Mouse (Mus musculus): ENCODE results near the gene Lrrc75b.

Gene Lrrc75b

DNA sequence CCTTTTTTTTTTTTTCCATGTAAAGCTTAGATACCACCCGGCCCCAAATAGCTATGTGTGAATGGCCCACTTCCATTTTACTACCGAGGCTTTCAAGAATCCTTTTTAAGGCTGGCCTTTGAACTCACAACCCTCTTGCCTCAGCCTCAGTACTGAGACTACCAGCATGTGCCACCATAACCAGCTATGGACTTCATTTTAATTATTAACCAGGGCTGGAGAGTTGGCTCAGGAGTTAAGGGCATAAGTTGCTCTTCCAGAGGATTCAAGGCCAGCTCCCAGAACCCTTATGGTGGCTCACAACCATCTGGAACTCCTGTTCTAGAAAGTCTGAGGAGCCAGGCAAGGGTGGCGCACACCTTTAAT, 55.0 kb downstream of the Lrrc75b start:
- no peak for ATAC-seq (ENCODE audit: insufficient number of reproducible peaks, low FRiP score, low TSS enrichment)

DNA sequence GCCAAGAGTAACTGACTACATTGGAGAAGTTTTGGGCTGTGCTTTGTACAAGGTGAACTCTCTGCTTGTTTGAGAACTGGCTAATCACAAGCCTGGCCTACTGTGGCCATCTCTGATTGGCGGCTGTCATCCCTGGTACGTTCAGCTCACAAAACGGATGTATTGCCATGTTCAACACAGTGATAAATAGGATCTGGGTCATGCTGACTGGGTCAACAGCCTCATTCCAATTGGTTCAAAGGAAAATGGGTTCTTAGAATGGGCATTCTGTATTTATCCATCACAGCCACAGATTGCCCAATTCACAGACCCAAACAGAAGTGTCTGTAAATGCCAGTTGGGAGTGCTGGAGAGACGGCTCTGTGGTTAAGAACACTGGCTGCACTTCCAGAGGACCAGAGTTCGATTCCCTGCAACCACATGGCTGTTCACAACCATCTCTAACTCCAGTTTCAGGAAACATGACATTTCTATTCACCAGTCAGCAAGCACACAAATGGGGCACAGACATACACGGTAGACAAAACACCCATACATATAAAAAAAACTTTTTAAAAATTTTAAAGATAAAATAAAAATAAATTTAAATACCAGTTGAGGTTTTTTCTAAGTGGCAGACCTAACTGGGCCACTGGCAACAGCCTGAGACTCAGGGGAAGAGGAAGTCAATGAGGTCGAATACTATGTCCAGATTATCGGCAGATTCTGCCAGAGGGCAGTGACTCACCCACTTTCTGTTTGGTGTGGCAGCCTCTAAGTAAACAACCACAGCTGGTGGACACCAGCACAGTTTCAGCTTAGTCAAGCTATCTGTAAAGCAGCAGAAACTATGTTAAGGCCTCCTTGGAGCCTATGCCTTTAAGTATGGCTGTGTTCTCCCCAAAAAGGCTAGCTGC, 55.6 kb downstream of the Lrrc75b start:
- no peak for ATAC-seq (ENCODE audit: insufficient number of reproducible peaks, low FRiP score, low TSS enrichment)

DNA sequence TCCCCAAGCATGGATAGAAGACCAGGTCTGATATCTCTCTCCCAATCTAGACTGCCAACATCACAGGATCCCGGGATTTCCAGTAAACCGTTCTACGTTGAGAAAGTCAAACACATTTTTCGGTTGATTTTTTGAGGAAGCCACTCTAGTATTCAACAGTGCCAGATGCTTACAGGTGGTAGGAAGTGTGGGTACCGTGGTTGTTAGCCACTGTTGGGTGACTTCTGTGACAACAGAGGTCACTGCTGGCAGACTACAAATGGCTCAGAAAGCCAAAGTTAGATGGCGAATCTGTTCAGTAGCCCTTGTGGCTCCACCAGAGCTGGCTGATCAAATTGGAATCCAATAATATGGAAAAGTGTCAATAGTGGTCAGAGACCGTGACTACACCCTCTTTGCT, 56.4 kb downstream of the Lrrc75b start:
- ATAC-seq (ENCODE audit: insufficient number of reproducible peaks, low FRiP score, low TSS enrichment) = no peak

DNA sequence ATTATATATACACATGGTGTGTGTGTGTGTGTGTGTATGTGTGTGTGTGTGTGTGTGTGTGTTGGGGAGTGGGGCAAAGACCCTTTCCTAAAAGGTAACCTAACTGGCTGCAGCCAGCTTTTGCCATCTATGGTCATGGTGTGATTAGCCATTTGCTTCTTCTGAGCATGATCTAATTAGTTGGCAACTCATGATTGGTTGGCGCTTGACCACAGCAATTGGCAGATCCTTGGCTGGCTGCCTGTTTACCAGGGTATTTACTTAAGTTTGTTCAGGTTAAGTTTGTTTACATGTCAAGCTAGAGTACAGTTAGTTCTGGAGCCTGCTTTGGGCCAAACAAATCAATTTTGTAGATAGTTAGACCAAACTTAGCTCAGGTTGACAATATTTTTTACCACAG, 58.5 kb downstream of the Lrrc75b start:
- ATAC-seq (ENCODE audit: insufficient number of reproducible peaks, low FRiP score, low TSS enrichment) = no peak

DNA sequence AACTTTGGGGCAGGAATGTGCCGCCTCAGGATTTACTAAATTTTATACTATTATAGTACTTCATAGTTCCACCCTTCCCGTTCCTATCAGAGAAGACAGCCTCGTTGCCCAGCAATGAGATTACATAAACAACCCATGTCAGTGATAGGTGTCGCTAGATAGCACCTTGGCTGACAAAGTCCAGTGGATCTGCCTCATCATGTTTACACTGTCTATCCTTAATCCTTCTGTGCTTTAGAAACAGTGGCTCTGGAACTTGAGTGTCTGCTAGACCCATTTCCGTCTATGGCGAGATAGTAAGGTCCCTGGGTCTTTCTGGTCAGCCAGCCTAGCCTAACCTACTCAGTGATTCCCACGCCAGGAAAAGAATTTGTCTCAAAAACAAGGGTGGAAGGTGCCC, 59.8 kb downstream of the Lrrc75b start:
- no peak for ATAC-seq (ENCODE audit: insufficient number of reproducible peaks, low FRiP score, low TSS enrichment)
